Mouse (Mus musculus): ENCODE measurements at regions not wholly inside any gene's neighbourhood (a gene's known extent, or its start where the extent isn't known, plus 50 kb on each side); places are given as distances from the start of the nearest gene placed in this dataset.

GRCm38 (mm10) chr14:99366281-99366987, 67.9 kb downstream of the Klf5 start:
- DNase-seq (ENCODE audit: low spot score in 2 of 2): no peak

- no peak for DNase-seq (ENCODE audit: low spot score in 2 of 2)
Measured at GRCm38 (mm10) chr14:99366996-99367555, 68.6 kb downstream of the Klf5 start.

- no peak for DNase-seq (ENCODE audit: low spot score in 2 of 2)
Measured at GRCm38 (mm10) chr14:99369366-99369765, 70.9 kb downstream of the Klf5 start.

GRCm38 (mm10) chr14:99373682-99374081, 75.2 kb downstream of the Klf5 start:
- DNase-seq (ENCODE audit: low spot score in 2 of 2): no peak

GRCm38 (mm10) chr14:99375040-99375610, 76.6 kb downstream of the Klf5 start:
- DNase-seq (ENCODE audit: low spot score in 2 of 2): no peak

- no peak for DNase-seq (ENCODE audit: low spot score in 2 of 2)
Measured at GRCm38 (mm10) chr14:99376652-99377502, 78.4 kb downstream of the Klf5 start.

GRCm38 (mm10) chr14:99381262-99382017, 82.9 kb downstream of the Klf5 start:
- no peak for DNase-seq (ENCODE audit: low spot score in 2 of 2)

- no peak for DNase-seq (ENCODE audit: low spot score in 2 of 2)
Measured at GRCm38 (mm10) chr14:99382051-99382450, 83.6 kb downstream of the Klf5 start.

GRCm38 (mm10) chr14:99383170-99383569, 84.7 kb downstream of the Klf5 start:
- no peak for DNase-seq (ENCODE audit: low spot score in 2 of 2)

- DNase-seq (ENCODE audit: low spot score in 2 of 2): no peak
Measured at GRCm38 (mm10) chr14:99387581-99387980, 89.1 kb downstream of the Klf5 start.

GRCm38 (mm10) chr14:99389306-99389705, 90.8 kb downstream of the Klf5 start:
- no peak for DNase-seq (ENCODE audit: low spot score in 2 of 2)

- no peak for DNase-seq (ENCODE audit: low spot score in 2 of 2)
Measured at GRCm38 (mm10) chr14:99391700-99392099, 93.2 kb downstream of the Klf5 start.

- no peak for DNase-seq (ENCODE audit: low spot score in 2 of 2)
Measured at GRCm38 (mm10) chr14:99392813-99393212, 94.3 kb downstream of the Klf5 start.

- DNase-seq (ENCODE audit: low spot score in 2 of 2): no peak
Measured at GRCm38 (mm10) chr14:99393611-99394010, 95.1 kb downstream of the Klf5 start.

GRCm38 (mm10) chr14:99403155-99403726, 104.8 kb downstream of the Klf5 start:
- DNase-seq (ENCODE audit: low spot score in 2 of 2): no peak

GRCm38 (mm10) chr14:99405228-99405627, 106.7 kb downstream of the Klf5 start:
- DNase-seq (ENCODE audit: low spot score in 2 of 2): no peak

GRCm38 (mm10) chr14:99411835-99412234, 113.3 kb downstream of the Klf5 start:
- no peak for DNase-seq (ENCODE audit: low spot score in 2 of 2)

- DNase-seq (ENCODE audit: low spot score in 2 of 2): no peak
Measured at GRCm38 (mm10) chr14:99416169-99416568, 117.7 kb downstream of the Klf5 start.

- no peak for DNase-seq (ENCODE audit: low spot score in 2 of 2)
Measured at GRCm38 (mm10) chr14:99418970-99419369, 120.5 kb downstream of the Klf5 start.

GRCm38 (mm10) chr14:99423334-99423733, 124.8 kb downstream of the Klf5 start:
- DNase-seq (ENCODE audit: low spot score in 2 of 2): no peak

- DNase-seq (ENCODE audit: low spot score in 2 of 2): no peak
Measured at GRCm38 (mm10) chr14:99427049-99427448, 128.6 kb downstream of the Klf5 start.

All from left cerebral cortex, adult 9 months (tissue).